Mouse (Mus musculus) CD8-positive naive resting alpha-beta T cell, adult 2 months (primary cell): ENCODE measurements around the gene Ctcfl.
A peak's percentile ranks its signal among the peaks of the same experiment; 100 is the strongest.

Experiments
- DNase-seq, 2 experiments: peaks; one replicate each; pipeline ENCODE4 v3.0.0; 2022; ENCODE audit warnings: low read depth in 2 of 2, low spot score in 2 of 2

Gene Ctcfl

DNA sequence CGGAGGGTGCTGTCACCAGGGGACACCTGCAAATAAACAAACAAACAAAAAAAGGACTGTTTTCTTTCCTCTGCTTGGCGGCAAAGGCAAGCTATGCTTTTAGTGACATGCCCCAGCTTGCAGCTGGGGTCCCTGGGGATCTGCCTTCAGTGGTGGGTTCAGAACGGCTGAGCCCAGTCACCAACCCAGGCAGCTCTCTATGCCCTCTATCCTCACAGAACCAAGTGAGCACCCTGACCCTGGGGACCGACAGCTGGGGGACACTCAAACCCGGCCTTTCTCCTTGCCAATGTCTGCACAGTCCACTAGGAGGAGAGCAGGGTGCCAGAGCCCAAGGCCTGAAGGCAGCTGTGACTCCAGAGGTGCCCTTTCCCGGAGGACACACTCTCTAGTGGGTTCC is 69.5 kb downstream of the Ctcfl start:
- no peak for DNase-seq

DNA sequence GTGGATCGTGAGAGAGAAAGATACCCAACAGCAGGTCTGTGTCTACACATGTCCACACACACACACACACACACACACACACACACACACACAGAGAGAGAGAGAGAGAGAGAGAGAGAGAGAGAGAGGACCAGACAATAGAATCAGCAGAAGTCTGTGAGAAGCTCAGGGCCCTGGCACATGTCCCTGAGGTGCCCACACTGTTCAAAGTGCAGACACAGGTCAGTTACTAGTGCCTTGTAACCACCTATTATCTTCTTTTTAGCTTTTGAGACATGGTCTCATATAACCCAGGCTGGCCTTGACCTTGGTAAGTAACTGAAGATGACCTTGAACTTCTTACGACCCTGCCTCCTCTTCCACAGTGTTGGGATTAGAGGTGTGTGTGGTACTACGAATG is 70.1 kb downstream of the Ctcfl start:
- DNase-seq: no peak

DNA sequence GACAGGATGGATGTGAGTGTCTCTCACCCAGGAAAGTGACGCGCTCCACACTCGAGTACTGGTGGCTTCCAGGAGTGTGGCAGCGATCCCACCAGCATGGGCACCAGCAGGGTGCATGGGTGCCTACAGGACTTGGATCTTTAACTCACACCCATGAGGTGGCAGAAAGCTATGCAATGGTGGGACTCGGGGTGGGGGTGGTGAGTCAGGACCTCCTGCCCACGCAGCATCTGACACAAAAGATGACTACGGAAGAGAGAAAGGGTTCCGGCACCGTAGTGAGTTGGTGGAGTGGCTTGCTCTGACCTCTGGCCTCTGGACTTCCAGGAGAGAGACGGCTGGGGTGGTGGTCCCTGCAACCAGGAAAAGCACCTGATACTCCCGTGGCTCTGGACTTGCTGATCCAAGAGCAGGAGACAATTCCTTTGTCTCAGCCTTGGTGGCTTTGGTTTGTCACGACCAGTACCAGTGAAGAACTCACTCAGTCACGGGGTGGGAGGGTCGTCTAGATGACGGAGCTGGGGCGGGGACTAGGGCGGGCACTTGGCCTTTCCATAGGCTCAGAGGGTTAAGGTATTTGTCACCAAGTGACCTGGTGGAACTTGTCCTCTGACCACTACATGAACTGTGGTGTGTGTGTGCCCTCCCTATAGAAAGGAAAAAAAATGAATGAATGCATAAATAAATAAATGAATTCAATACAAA is 71.1 kb downstream of the Ctcfl start:
- no peak for DNase-seq

DNA sequence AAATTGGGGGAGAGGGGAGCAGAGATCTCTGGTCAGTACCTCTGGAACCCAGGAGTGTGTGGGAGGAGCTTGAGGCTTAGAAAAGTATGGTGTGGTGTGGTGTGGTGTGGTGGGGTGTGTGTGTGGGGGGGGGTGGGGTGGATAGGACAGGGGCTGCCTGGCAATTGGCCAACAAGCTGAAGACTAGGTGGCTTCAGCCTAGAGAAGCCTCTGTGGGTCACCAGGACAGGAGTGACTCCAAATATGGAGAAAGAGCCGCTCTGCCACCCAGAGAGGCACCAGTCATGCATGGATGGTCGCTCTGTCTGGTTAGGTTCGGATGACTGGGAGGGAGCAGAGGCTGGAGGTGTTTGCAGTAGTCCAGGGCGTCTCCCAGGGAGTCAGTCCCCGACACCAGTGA is 71.9 kb downstream of the Ctcfl start:
- no peak for DNase-seq

DNA sequence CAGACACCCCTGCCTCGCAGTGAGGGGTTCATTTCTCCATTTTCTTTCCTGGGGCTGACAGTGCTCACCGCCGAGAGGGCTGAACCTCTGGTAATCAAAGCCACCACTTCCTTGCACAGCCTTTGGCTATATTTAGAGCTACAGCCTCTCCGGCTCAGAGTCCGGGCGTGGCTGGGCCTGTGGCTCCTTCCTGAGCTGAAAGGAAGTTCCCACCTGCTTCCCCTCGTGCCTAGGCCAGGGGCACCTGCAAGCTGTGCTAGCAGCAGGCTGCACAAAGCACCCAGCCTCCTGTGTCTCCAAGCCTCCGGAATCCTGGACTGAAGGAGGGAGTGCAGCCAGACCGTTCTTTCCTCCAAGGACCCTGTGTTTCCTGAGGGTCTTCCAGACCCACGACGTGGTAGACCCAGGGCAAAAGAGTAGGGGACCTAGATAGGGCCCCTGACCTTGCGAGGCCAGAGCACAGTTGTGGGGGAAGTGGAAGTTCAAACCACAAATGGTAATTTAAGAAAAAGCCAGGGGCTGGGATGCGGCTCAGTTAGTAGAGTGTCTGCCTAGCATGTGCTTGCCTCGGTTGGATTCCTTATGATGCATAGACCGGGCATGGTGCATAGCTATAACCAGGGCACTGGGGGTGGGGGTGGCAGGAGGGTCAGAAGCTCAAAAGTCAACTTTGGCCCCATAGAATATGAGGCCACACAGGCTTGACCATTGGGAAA is 72.6 kb downstream of the Ctcfl start:
- DNase-seq: peak; percentile 52 to 60

DNA sequence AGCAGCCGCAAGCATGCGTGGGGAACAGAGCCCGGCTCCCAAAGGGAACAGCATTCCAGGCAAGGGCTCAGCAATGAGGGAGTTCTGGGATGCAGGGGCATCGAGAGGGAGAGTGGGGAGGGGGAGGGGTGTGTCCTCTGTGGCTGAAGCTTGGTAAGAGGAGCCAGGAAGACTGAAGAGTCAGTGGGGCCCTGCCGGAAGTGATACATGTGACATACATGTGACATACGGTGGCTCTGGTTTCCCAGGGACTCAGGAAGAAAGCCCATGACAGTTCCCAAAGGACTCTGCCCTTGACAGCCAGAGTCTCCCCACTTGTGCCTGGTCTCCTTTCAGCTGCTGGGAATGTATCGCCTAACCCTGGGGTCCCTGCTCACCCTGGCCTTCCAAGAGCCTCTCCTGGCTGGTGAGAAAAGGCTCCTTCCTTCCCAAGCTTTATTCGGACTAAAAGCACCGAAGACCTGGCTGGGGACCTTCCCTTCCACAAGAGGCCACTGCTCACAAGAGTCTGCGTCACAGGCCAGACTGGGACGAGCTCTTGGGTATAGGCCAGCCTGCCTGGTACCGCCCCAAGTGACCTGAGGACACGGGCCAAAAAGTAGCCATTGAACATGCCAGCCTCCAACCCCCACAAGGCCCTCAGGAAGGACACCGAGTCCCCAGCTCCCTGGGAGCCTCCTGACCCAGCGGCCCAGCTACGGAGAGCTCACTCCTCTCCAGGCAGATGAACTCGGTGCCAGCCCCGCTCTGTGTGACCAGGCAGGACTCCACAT is 74.9 kb downstream of the Ctcfl start:
- DNase-seq: no peak
